Mouse (Mus musculus) kidney, postnatal 10 days (tissue): ENCODE data around the gene Map3k6.
A peak's percentile ranks its signal among the peaks of the same experiment; 100 is the strongest.

Experiments
- DNase-seq: peaks from one replicate; pipeline ENCODE4 v3.0.0; 2021; ENCODE audit warnings: mixed read lengths

The Map3k6 gene

GRCm38 (mm10) chr4:133240490-133240921, at the start of gene Map3k6:
Map3k6 (plus strand) TSS chr4:133240818.
- DNase-seq = peak; percentile 77

GRCm38 (mm10) chr4:133194482-133194881, 46.1 kb upstream of the Map3k6 start:
- DNase-seq = no peak

GRCm38 (mm10) chr4:133195014-133195413, 45.6 kb upstream of the Map3k6 start:
- no peak for DNase-seq

GRCm38 (mm10) chr4:133196136-133196535, 44.5 kb upstream of the Map3k6 start:
- no peak for DNase-seq

GRCm38 (mm10) chr4:133196852-133197251, 43.8 kb upstream of the Map3k6 start:
- peak; percentile 43 for DNase-seq

GRCm38 (mm10) chr4:133197355-133197754, 43.3 kb upstream of the Map3k6 start:
- DNase-seq = no peak

- DNase-seq = peak; percentile 73
Measured at GRCm38 (mm10) chr4:133197801-133198286, 42.8 kb upstream of the Map3k6 start.

GRCm38 (mm10) chr4:133198337-133199180, 42.1 kb upstream of the Map3k6 start:
- peak; percentile 75 for DNase-seq

- no peak for DNase-seq
Measured at GRCm38 (mm10) chr4:133199743-133200142, 40.9 kb upstream of the Map3k6 start.

GRCm38 (mm10) chr4:133200343-133200742, 40.3 kb upstream of the Map3k6 start:
- DNase-seq = peak; percentile 69

GRCm38 (mm10) chr4:133201006-133201771, 39.4 kb upstream of the Map3k6 start:
- peak; percentile 86 for DNase-seq

- no peak for DNase-seq
Measured at GRCm38 (mm10) chr4:133202254-133202653, 38.4 kb upstream of the Map3k6 start.

- DNase-seq = no peak
Measured at GRCm38 (mm10) chr4:133203591-133203990, 37.0 kb upstream of the Map3k6 start.

GRCm38 (mm10) chr4:133204379-133204778, 36.2 kb upstream of the Map3k6 start:
- DNase-seq = no peak

GRCm38 (mm10) chr4:133209366-133209765, 31.3 kb upstream of the Map3k6 start:
- peak; percentile 73 for DNase-seq

- DNase-seq = no peak
Measured at GRCm38 (mm10) chr4:133210023-133210787, 30.4 kb upstream of the Map3k6 start.

- DNase-seq = no peak
Measured at GRCm38 (mm10) chr4:133210788-133211390, 29.7 kb upstream of the Map3k6 start.

GRCm38 (mm10) chr4:133211751-133212561, 28.7 kb upstream of the Map3k6 start, which contains the start of the genes Cd164l2 and Gpr3:
Cd164l2 (plus strand) TSS chr4:133212131.
Gpr3 (minus strand) TSS chr4:133212536.
- DNase-seq = peak; percentile 31

- peak; percentile 89 for DNase-seq
Measured at GRCm38 (mm10) chr4:133212562-133213267, 27.9 kb upstream of the Map3k6 start.

GRCm38 (mm10) chr4:133213268-133213590, 27.4 kb upstream of the Map3k6 start:
- DNase-seq = peak; percentile 56

- DNase-seq = peak; percentile 8
Measured at GRCm38 (mm10) chr4:133213661-133214060, 27.0 kb upstream of the Map3k6 start.
